Mouse (Mus musculus): Measurements from ENCODE around the gene Padi3. TPM values are rescaled to one million over a fixed set of nuclear protein-coding genes. Genes with fewer than 3 reads are reported as not detected.

The Padi3 gene
- total RNA-seq, 2 experiments from 2014 or later = 0.26 to 0.51 TPM

GRCm38 (mm10) chr4:140784292-140784945, 26.0 kb downstream of the Padi3 start:
- ATAC-seq (ENCODE audit: poor library complexity, severe bottlenecking) = no peak

GRCm38 (mm10) chr4:140782821-140783220, 27.6 kb downstream of the Padi3 start:
- ATAC-seq (ENCODE audit: poor library complexity, severe bottlenecking) = peak; percentile 36

- no peak for ATAC-seq (ENCODE audit: poor library complexity, severe bottlenecking)
These were observed 29.9 kb downstream of the Padi3 start for GRCm38 (mm10) chr4:140780507-140780906.

GRCm38 (mm10) chr4:140779803-140780397, 30.5 kb downstream of the Padi3 start:
- ATAC-seq (ENCODE audit: poor library complexity, severe bottlenecking) = peak; percentile 19

GRCm38 (mm10) chr4:140776623-140777022, 33.8 kb downstream of the Padi3 start:
- no peak for ATAC-seq (ENCODE audit: poor library complexity, severe bottlenecking)

- no peak for ATAC-seq (ENCODE audit: poor library complexity, severe bottlenecking)
These were observed 34.6 kb downstream of the Padi3 start for GRCm38 (mm10) chr4:140775876-140776275.

- ATAC-seq (ENCODE audit: poor library complexity, severe bottlenecking) = no peak
These were observed 35.6 kb downstream of the Padi3 start for GRCm38 (mm10) chr4:140774893-140775292.

GRCm38 (mm10) chr4:140774025-140774800, 36.2 kb downstream of the Padi3 start, which contains the start of gene Padi4:
Padi4 (minus strand) TSS chr4:140774236.
- ATAC-seq (ENCODE audit: poor library complexity, severe bottlenecking) = peak; percentile 64

- ATAC-seq (ENCODE audit: poor library complexity, severe bottlenecking) = peak; percentile 74
These were observed 39.4 kb downstream of the Padi3 start for GRCm38 (mm10) chr4:140771091-140771490.

GRCm38 (mm10) chr4:140770433-140770832, 40.0 kb downstream of the Padi3 start:
- ATAC-seq (ENCODE audit: poor library complexity, severe bottlenecking) = peak; percentile 23

- ATAC-seq (ENCODE audit: poor library complexity, severe bottlenecking) = no peak
These were observed 41.5 kb downstream of the Padi3 start for GRCm38 (mm10) chr4:140768973-140769372.

- ATAC-seq (ENCODE audit: poor library complexity, severe bottlenecking) = peak; percentile 61
These were observed 44.5 kb downstream of the Padi3 start for GRCm38 (mm10) chr4:140765936-140766335.

- peak; percentile 83 for ATAC-seq (ENCODE audit: poor library complexity, severe bottlenecking)
These were observed 47.3 kb downstream of the Padi3 start for GRCm38 (mm10) chr4:140763158-140763557.

GRCm38 (mm10) chr4:140761601-140762000, 48.8 kb downstream of the Padi3 start:
- no peak for ATAC-seq (ENCODE audit: poor library complexity, severe bottlenecking)

GRCm38 (mm10) chr4:140755811-140756210, 54.6 kb downstream of the Padi3 start:
- no peak for ATAC-seq (ENCODE audit: poor library complexity, severe bottlenecking)

- ATAC-seq (ENCODE audit: poor library complexity, severe bottlenecking) = no peak
These were observed 57.1 kb downstream of the Padi3 start for GRCm38 (mm10) chr4:140753366-140753765.

- no peak for ATAC-seq (ENCODE audit: poor library complexity, severe bottlenecking)
These were observed 60.1 kb downstream of the Padi3 start for GRCm38 (mm10) chr4:140750328-140750727.

- ATAC-seq (ENCODE audit: poor library complexity, severe bottlenecking) = no peak
These were observed 62.5 kb downstream of the Padi3 start for GRCm38 (mm10) chr4:140747978-140748377.

- ATAC-seq (ENCODE audit: poor library complexity, severe bottlenecking) = peak; percentile 60
These were observed 65.8 kb downstream of the Padi3 start for GRCm38 (mm10) chr4:140744654-140745053.

GRCm38 (mm10) chr4:140743086-140743485, 67.4 kb downstream of the Padi3 start:
- ATAC-seq (ENCODE audit: poor library complexity, severe bottlenecking) = no peak

- ATAC-seq (ENCODE audit: poor library complexity, severe bottlenecking) = no peak
These were observed 67.9 kb downstream of the Padi3 start, which contains the start of gene Padi6 for GRCm38 (mm10) chr4:140742543-140742942. Padi6 (minus strand) TSS chr4:140742643.

GRCm38 (mm10) chr4:140741401-140741800, 69.0 kb downstream of the Padi3 start:
- no peak for ATAC-seq (ENCODE audit: poor library complexity, severe bottlenecking)
